Mouse (Mus musculus) bone marrow, adult 2 months (tissue): ENCODE measurements around the gene 4930558C23Rik. TPM values are rescaled to one million over a fixed set of nuclear protein-coding genes. Genes with fewer than 3 reads are reported as not detected.
"Not testable (repeated sequence)": the region's sequence is repeated elsewhere in the genome, so short reads cannot be mapped to it uniquely, and the experiment has no call there.

Experiments
- H3K27ac ChIP-seq: fragments of 200-500 bp; 2 replicates; pipeline ENCODE4 v1.5.1; 2012; ENCODE audit warnings: low read depth, mild to moderate bottlenecking, control low read depth, inconsistent platforms, low read length; ENCODE audit not compliant: control insufficient read depth, poor library complexity, insufficient read depth
- H3K4me1 ChIP-seq: fragments of 200-500 bp; 2 replicates; pipeline ENCODE4 v1.6.1; 2011; ENCODE audit warnings: low read length; ENCODE audit not compliant: control insufficient read depth, insufficient read depth
- H3K4me3 ChIP-seq: fragments of 200-500 bp; replicated peaks from 2 replicates; pipeline ENCODE3; 2011; ENCODE audit warnings: mild to moderate bottlenecking, low read depth, low read length, control low read depth; ENCODE audit not compliant: control insufficient read depth
- CTCF ChIP-seq: fragments of 200-500 bp; IDR thresholded peaks from 2 replicates; pipeline ENCODE4 v1.5.1; 2011; ENCODE audit warnings: low read length, control low read depth; ENCODE audit not compliant: control insufficient read depth, insufficient read depth
- POLR2A ChIP-seq: fragments of 200-500 bp; IDR thresholded peaks from 2 replicates; pipeline ENCODE4 v1.6.1; 2011; ENCODE audit warnings: low read depth, mild to moderate bottlenecking, control low read depth, low read length, borderline replicate concordance; ENCODE audit not compliant: control insufficient read depth
- WGBS: fragments of 180-500 bp; shearing (Covaris S2); methylation state at CpG from one replicate; pipeline ENCODE4 v1.1.7; 2018; 5-methylcytosine and 5-hydroxymethylcytosine counted together
- polyA plus RNA-seq: library from polyadenylated mRNA; stranded (reverse); fragments of >200 nt; gene quantifications from 2 replicates; pipeline ENCODE4 v1.2.4, GENCODE M21; 2011; ENCODE audit warnings: low replicate concordance; ENCODE audit not compliant: missing spikeins, insufficient read depth, insufficient read length

4930558C23Rik gene
- polyA plus RNA-seq = not detected in 2 replicates

DNA sequence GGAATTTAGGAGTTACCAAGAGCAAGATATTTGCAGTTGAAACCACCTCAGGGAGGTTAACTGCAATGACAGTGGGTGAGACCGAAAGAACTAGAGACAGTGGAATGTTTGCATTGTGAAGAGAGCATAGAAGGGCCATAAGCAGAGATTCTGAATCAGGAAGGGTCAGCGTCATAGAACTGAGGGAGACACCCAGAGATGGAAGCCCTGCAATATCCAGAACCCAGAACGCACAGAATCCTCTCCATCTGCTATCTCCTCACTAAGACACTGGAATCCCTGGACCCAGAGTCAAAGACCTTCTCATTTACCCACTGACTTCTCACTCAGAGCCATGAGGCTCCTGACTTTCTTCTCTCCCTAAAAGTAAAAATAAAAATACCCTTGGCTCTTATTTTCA lies at the start of gene 4930558C23Rik:
4930558C23Rik (minus strand) TSS at position 101 of the 400 bp plus-strand sequence.
- Histone ChIP-seq H3K27ac (no peak within 1 kb of the TSS), H3K4me1 (no peaks in the 10 kb centered on the region), H3K4me3 (no peak within 1 kb of the TSS)
- TF ChIP-seq CTCF (no peak), POLR2A (no peak)
- WGBS = 86% methylated on average over 3 of the region's 3 CpGs

DNA sequence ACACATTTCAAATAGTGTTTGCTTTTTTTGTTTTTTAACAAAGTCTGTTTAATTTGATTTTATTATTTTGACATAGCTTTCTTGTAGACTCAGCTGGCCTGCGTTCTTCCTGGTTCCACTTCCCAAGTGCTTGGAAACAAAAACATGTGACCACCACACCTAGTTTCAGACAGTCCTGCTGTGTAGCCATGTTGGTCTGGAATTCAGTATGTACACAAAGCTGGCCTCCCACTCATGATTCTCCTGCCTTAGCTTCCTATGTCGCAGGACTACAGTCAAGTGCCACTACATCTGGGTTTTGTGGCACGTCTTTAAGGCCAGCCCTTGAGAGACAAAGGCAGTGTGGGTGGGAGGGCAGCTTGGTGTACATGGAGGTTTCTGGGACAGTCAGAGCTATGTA lies 48.3 kb upstream of the 4930558C23Rik start:
- WGBS = 94% methylated on average over 3 of the region's 3 CpGs
- H3K4me1 ChIP-seq = no peaks in the 10 kb centered on the region
- no peak overlapping the region for H3K4me3 ChIP-seq
- TF ChIP-seq POLR2A = no peak
- no peak for TF ChIP-seq CTCF
- no peak overlapping the region for H3K27ac ChIP-seq

DNA sequence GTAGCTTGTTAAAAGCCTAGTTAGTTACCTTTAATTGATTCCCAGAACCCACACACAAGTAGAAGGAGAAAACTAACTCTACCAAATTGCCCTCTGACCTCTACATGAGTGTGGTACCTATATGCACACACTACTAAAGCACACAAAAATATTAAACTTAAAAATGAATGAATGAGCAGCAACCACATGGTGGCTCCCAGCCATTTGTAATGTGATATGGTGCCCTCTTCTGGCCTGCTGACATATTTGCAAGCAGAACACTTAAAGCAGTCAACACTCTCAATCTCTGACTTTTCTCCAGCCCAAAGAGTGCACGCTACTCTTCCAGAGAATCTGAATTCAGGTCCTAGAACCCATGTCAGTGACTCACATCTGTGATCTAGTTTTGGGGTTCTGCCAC lies 47.8 kb upstream of the 4930558C23Rik start:
- H3K4me1 ChIP-seq = no peaks in the 10 kb centered on the region; the same call in 1 of the 2 replicates
- TF ChIP-seq CTCF = peak; percentile 39
- TF ChIP-seq POLR2A = no peak
- no peak overlapping the region for H3K27ac ChIP-seq
- no peak overlapping the region for H3K4me3 ChIP-seq
- 21% methylated on average over 1 of the region's 1 CpGs for WGBS

DNA sequence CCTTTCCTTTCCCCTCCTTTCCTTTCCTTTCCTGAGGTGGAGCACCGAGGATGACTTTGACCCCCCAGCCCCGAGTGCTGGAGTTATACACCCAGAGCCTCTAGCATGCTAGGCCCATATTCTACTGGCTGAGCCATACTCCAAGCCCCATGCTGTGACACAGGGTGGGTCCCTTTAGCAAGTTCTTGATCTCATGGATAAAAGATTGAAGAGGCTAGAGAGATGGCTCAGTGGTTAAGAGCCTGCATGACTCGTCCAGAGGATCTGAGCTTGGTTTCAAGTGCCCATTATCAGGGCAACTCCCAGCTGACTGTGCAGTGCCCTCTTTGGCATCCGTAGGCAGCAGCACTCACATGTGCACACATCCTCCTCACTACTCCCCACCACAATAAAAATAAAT lies 42.7 kb upstream of the 4930558C23Rik start:
- 66% methylated on average over 4 of the region's 4 CpGs for WGBS
- Histone ChIP-seq H3K27ac (no peak overlapping the region), H3K4me3 (no peak overlapping the region)

DNA sequence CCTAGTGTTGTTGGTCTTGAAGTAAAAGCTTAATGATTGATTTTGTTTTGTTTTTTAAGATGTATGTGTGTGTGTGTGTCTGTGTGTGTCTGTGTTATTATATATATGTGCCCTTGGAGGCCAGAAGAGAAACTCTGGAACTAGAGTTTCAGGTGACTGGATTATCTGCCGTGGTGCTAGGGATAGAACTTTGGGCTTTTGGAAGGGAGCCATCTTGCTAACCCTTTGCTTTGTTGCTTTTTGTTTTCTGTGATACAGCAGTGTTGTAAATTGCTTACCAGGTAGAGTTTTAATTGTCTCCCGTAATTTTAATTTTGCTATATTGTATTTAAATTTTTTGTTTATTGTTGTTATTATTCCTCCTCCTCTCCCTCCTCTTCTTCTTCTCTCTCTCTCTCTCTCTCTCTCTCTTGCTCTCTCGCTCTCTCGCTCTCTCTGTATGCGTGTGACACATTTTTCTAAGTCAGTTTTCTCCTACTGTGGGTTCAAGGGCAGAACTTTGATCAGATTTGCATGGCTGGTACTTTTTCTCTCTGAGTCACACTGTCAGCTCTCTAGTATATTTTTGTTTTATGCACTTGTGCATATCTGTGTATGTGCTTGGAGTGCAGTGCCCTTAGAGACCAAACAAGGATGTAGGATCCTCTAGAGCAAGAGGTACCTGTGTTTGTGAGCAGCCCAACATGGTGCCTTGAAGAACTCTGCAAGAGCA lies 39.9 kb upstream of the 4930558C23Rik start:
- no peaks in the 10 kb centered on the region; the same call in 1 of the 2 replicates for H3K4me1 ChIP-seq
- H3K4me3 ChIP-seq = no peak overlapping the region
- TF ChIP-seq CTCF = no peak
- no peak for TF ChIP-seq POLR2A
- H3K27ac ChIP-seq = no peak overlapping the region
- 87% methylated on average over 5 of the region's 5 CpGs for WGBS

More for the DNA sequence above, 42.7 kb upstream of the 4930558C23Rik start:
- TF ChIP-seq POLR2A (no peak), CTCF (no peak)
- H3K4me1 ChIP-seq = no peaks in the 10 kb centered on the region; the same call in 1 of the 2 replicates

DNA sequence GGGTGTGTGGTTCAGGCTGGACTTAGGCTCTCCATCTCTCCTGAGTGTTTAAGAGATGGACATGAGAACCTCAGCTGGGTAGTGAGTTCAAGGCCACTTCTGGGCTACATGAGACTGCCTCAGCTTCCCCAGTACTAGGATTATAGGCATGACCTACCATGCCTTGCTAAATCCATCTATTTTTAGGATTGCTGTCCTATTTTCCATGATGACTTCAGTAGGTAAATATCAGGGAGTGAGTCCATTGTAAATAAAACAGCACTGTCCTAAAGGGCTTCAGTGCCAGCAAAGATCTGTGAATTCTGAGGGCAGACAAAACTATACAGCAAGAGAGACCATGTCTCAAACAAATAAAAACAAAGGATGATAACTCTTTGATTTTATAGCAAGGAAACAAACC lies 37.0 kb upstream of the 4930558C23Rik start:
- Histone ChIP-seq H3K27ac (no peak overlapping the region), H3K4me3 (no peak overlapping the region), H3K4me1 (no peaks in the 10 kb centered on the region; the same call in 1 of the 2 replicates)
- no peak for TF ChIP-seq POLR2A
- no peak for TF ChIP-seq CTCF

- WGBS = 91% methylated on average over 4 of the region's 4 CpGs
- not testable (repeated sequence) for H3K4me1 ChIP-seq, H3K4me3 ChIP-seq, H3K27ac ChIP-seq
Measured at GRCm38 (mm10) chr3:95438636-95439035, 36.0 kb upstream of the 4930558C23Rik start.

- no peak for TF ChIP-seq CTCF
- TF ChIP-seq POLR2A = no peak
- H3K4me3 ChIP-seq = no peak overlapping the region
- WGBS = 53% methylated on average over 1 of the region's 1 CpGs
- H3K27ac ChIP-seq = no peak overlapping the region
- no peaks in the 10 kb centered on the region; the same call in 1 of the 2 replicates for H3K4me1 ChIP-seq
Measured at GRCm38 (mm10) chr3:95435561-95435960, 32.9 kb upstream of the 4930558C23Rik start.
